Mouse (Mus musculus): ENCODE data around the gene Vwa7. TPM values are rescaled to one million over a fixed set of nuclear protein-coding genes. Genes with fewer than 3 reads are reported as not detected.
"Not testable (repeated sequence)": the region's sequence is repeated elsewhere in the genome, so short reads cannot be mapped to it uniquely, and the experiment has no call there.

Gene Vwa7
- polyA plus RNA-seq, 1 experiment from 2014 or later = 0.08 TPM

GRCm38 (mm10) chr17:35031272-35031671, 14.9 kb downstream of the Vwa7 start:
- Histone ChIP-seq H3K4me3 (ENCODE audit: low read depth, low read length) (no peak overlapping the region), H3K27ac (ENCODE audit: low read depth, low read length) (no peak overlapping the region), H3K27me3 (ENCODE audit: control insufficient read depth, insufficient read depth, low read length) (no peaks in the 10 kb centered on the region), H3K9me3 (ENCODE audit: control insufficient read depth, low read length) (no peaks in the 10 kb centered on the region), H3K4me2 (ENCODE audit: low read depth) (no peak overlapping the region), H3K4me1 (ENCODE audit: control insufficient read depth, insufficient read depth, low read length) (peaks cover 2% of the 10 kb centered on the region; the same call in 1 of the 2 replicates), H3K36me3 (ENCODE audit: control insufficient read depth, insufficient read depth, low read length) (no peaks in the 10 kb centered on the region), H3K9ac (ENCODE audit: low read length) (no peak overlapping the region)
- DNase-seq (ENCODE audit: low spot score) = no peak
- WGBS = 87% methylated on average over 11 of the region's 11 CpGs
- ATAC-seq (ENCODE audit: insufficient read depth, low FRiP score, low TSS enrichment) = no peak

- Histone ChIP-seq H3K9ac (ENCODE audit: low read length) (no peak overlapping the region), H3K9me3 (ENCODE audit: control insufficient read depth, low read length) (no peaks in the 10 kb centered on the region), H3K4me2 (ENCODE audit: low read depth) (no peak overlapping the region), H3K36me3 (ENCODE audit: control insufficient read depth, insufficient read depth, low read length) (no peaks in the 10 kb centered on the region), H3K4me1 (ENCODE audit: control insufficient read depth, insufficient read depth, low read length) (peaks cover 2% of the 10 kb centered on the region; the same call in 1 of the 2 replicates), H3K27ac (ENCODE audit: low read depth, low read length) (no peak overlapping the region), H3K27me3 (ENCODE audit: control insufficient read depth, insufficient read depth, low read length) (no peaks in the 10 kb centered on the region), H3K4me3 (ENCODE audit: low read depth, low read length) (no peak overlapping the region)
- no peak for ATAC-seq (ENCODE audit: insufficient read depth, low FRiP score, low TSS enrichment)
- no peak for DNase-seq (ENCODE audit: low spot score)
- WGBS = 84% methylated on average over 7 of the region's 7 CpGs
Measured at GRCm38 (mm10) chr17:35031880-35032279, 15.5 kb downstream of the Vwa7 start.

- Histone ChIP-seq H3K4me2 (ENCODE audit: low read depth) (no peak overlapping the region), H3K4me3 (ENCODE audit: low read depth, low read length) (no peak overlapping the region), H3K27me3 (ENCODE audit: control insufficient read depth, insufficient read depth, low read length) (no peaks in the 10 kb centered on the region), H3K4me1 (ENCODE audit: control insufficient read depth, insufficient read depth, low read length) (peaks cover 2% of the 10 kb centered on the region; the same call in 1 of the 2 replicates), H3K36me3 (ENCODE audit: control insufficient read depth, insufficient read depth, low read length) (no peaks in the 10 kb centered on the region), H3K9me3 (ENCODE audit: control insufficient read depth, low read length) (no peaks in the 10 kb centered on the region), H3K9ac (ENCODE audit: low read length) (no peak overlapping the region), H3K27ac (ENCODE audit: low read depth, low read length) (no peak overlapping the region)
- DNase-seq (ENCODE audit: low spot score) (no peak), ATAC-seq (ENCODE audit: insufficient read depth, low FRiP score, low TSS enrichment) (no peak)
- WGBS = 72% methylated on average over 8 of the region's 8 CpGs
Measured at GRCm38 (mm10) chr17:35032323-35032870, 16.0 kb downstream of the Vwa7 start.

GRCm38 (mm10) chr17:35033703-35034102, 17.3 kb downstream of the Vwa7 start:
- H3K4me3 ChIP-seq (ENCODE audit: low read depth, low read length); H3K27me3 ChIP-seq (ENCODE audit: control insufficient read depth, insufficient read depth, low read length); DNase-seq (ENCODE audit: low spot score); H3K36me3 ChIP-seq (ENCODE audit: control insufficient read depth, insufficient read depth, low read length); ATAC-seq (ENCODE audit: insufficient read depth, low FRiP score, low TSS enrichment); H3K4me1 ChIP-seq (ENCODE audit: control insufficient read depth, insufficient read depth, low read length); H3K9me3 ChIP-seq (ENCODE audit: control insufficient read depth, low read length); H3K4me2 ChIP-seq (ENCODE audit: low read depth); H3K27ac ChIP-seq (ENCODE audit: low read depth, low read length); H3K9ac ChIP-seq (ENCODE audit: low read length): not testable (repeated sequence)
- WGBS = 81% methylated on average over 1 of the region's 1 CpGs

- no peak overlapping the region for H3K4me3 ChIP-seq (ENCODE audit: low read depth, low read length)
- H3K4me2 ChIP-seq (ENCODE audit: low read depth) = no peak overlapping the region
- ATAC-seq (ENCODE audit: insufficient read depth, low FRiP score, low TSS enrichment) (no peak), DNase-seq (ENCODE audit: low spot score) (no peak)
- H3K4me1 ChIP-seq (ENCODE audit: control insufficient read depth, insufficient read depth, low read length) = no peaks in the 10 kb centered on the region; the same call in 1 of the 2 replicates
- H3K9ac ChIP-seq (ENCODE audit: low read length) = no peak overlapping the region
- H3K27me3 ChIP-seq (ENCODE audit: control insufficient read depth, insufficient read depth, low read length) = no peaks in the 10 kb centered on the region
- H3K9me3 ChIP-seq (ENCODE audit: control insufficient read depth, low read length) = no peaks in the 10 kb centered on the region
- WGBS = 80% methylated on average over 6 of the region's 6 CpGs
- no peak overlapping the region for H3K27ac ChIP-seq (ENCODE audit: low read depth, low read length)
- no peaks in the 10 kb centered on the region for H3K36me3 ChIP-seq (ENCODE audit: control insufficient read depth, insufficient read depth, low read length)
Measured at GRCm38 (mm10) chr17:35034896-35035295, 18.5 kb downstream of the Vwa7 start.

- no peak overlapping the region for H3K4me2 ChIP-seq (ENCODE audit: low read depth)
- no peak for DNase-seq (ENCODE audit: low spot score)
- H3K27me3 ChIP-seq (ENCODE audit: control insufficient read depth, insufficient read depth, low read length) = no peaks in the 10 kb centered on the region
- H3K9me3 ChIP-seq (ENCODE audit: control insufficient read depth, low read length) = no peaks in the 10 kb centered on the region
- H3K27ac ChIP-seq (ENCODE audit: low read depth, low read length) = no peak overlapping the region
- no peak overlapping the region for H3K4me3 ChIP-seq (ENCODE audit: low read depth, low read length)
- WGBS = 86% methylated on average over 11 of the region's 11 CpGs
- no peak for ATAC-seq (ENCODE audit: insufficient read depth, low FRiP score, low TSS enrichment)
- no peaks in the 10 kb centered on the region for H3K4me1 ChIP-seq (ENCODE audit: control insufficient read depth, insufficient read depth, low read length)
- H3K36me3 ChIP-seq (ENCODE audit: control insufficient read depth, insufficient read depth, low read length) = no peaks in the 10 kb centered on the region
- no peak overlapping the region for H3K9ac ChIP-seq (ENCODE audit: low read length)
Measured at GRCm38 (mm10) chr17:35039121-35039873, 22.9 kb downstream of the Vwa7 start.

GRCm38 (mm10) chr17:35043794-35044193, 27.4 kb downstream of the Vwa7 start:
- DNase-seq (ENCODE audit: low spot score) = no peak
- Histone ChIP-seq H3K27me3 (ENCODE audit: control insufficient read depth, insufficient read depth, low read length) (no peaks in the 10 kb centered on the region), H3K4me1 (ENCODE audit: control insufficient read depth, insufficient read depth, low read length) (peaks cover 5% of the 10 kb centered on the region; the same call in 1 of the 2 replicates), H3K27ac (ENCODE audit: low read depth, low read length) (no peak overlapping the region), H3K36me3 (ENCODE audit: control insufficient read depth, insufficient read depth, low read length) (no peaks in the 10 kb centered on the region), H3K4me3 (ENCODE audit: low read depth, low read length) (no peak overlapping the region), H3K9me3 (ENCODE audit: control insufficient read depth, low read length) (no peaks in the 10 kb centered on the region), H3K4me2 (ENCODE audit: low read depth) (no peak overlapping the region), H3K9ac (ENCODE audit: low read length) (no peak overlapping the region)
- ATAC-seq (ENCODE audit: insufficient read depth, low FRiP score, low TSS enrichment) = no peak
- WGBS = 87% methylated on average over 4 of the region's 4 CpGs

GRCm38 (mm10) chr17:35044904-35045806, 28.8 kb downstream of the Vwa7 start:
- H3K27me3 ChIP-seq (ENCODE audit: control insufficient read depth, insufficient read depth, low read length) = no peaks in the 10 kb centered on the region
- H3K4me2 ChIP-seq (ENCODE audit: low read depth) = peak overlapping the region; percentile 87
- H3K36me3 ChIP-seq (ENCODE audit: control insufficient read depth, insufficient read depth, low read length) = no peaks in the 10 kb centered on the region
- H3K4me1 ChIP-seq (ENCODE audit: control insufficient read depth, insufficient read depth, low read length) = peaks cover 14% of the 10 kb centered on the region
- H3K27ac ChIP-seq (ENCODE audit: low read depth, low read length) = no peak overlapping the region
- ATAC-seq (ENCODE audit: insufficient read depth, low FRiP score, low TSS enrichment) (no peak), DNase-seq (ENCODE audit: low spot score) (no peak)
- no peak overlapping the region for H3K4me3 ChIP-seq (ENCODE audit: low read depth, low read length)
- H3K9me3 ChIP-seq (ENCODE audit: control insufficient read depth, low read length) = no peaks in the 10 kb centered on the region
- WGBS = 87% methylated on average over 7 of the region's 7 CpGs
- no peak overlapping the region for H3K9ac ChIP-seq (ENCODE audit: low read length)
